Mouse (Mus musculus): ENCODE measurements at regions not wholly inside any gene's neighbourhood (a gene's known extent, or its start where the extent isn't known, plus 50 kb on each side); places are given as distances from the start of the nearest gene placed in this dataset.

- DNase-seq (ENCODE audit: low spot score in 2 of 2), result no peak
Measured at GRCm38 (mm10) chr14:33854181-33854580, 69.2 kb upstream of the Gdf10 start.

- no peak for DNase-seq (ENCODE audit: low spot score in 2 of 2)
Measured at GRCm38 (mm10) chr14:33856992-33857391, 66.4 kb upstream of the Gdf10 start.

GRCm38 (mm10) chr14:33864796-33865195 is 58.6 kb upstream of the Gdf10 start:
- no peak for DNase-seq (ENCODE audit: low spot score in 2 of 2)

GRCm38 (mm10) chr14:33865746-33866145 is 57.6 kb upstream of the Gdf10 start:
- no peak for DNase-seq (ENCODE audit: low spot score in 2 of 2)

- no peak for DNase-seq (ENCODE audit: low spot score in 2 of 2)
Measured at GRCm38 (mm10) chr14:33867674-33868073, 55.7 kb upstream of the Gdf10 start.
